Comparison of ENCODE assay signal across 11 mouse cellular contexts in genomic region chr17:27316711-27317575, GRCm38 (mm10).
DNase-seq lines count a peak whose midpoint lies in the region; ATAC-seq lines count a peak whose summit lies in the region.
"Had no signal": no experiment of that assay in that cellular context is flagged by ENCODE, and none has a peak within 500 bp of the region (broad histone marks: within the 10 kb centered on the region; RNA-seq: fewer than 3 reads in every experiment).

No protein-coding gene starts in this region.

- 81% methylated on average over 21 of the region's 21 CpGs for WGBS in forebrain, embryonic 15.5 days
- WGBS in forebrain, embryonic 11.5 days, result 84% methylated on average over 21 of the region's 21 CpGs
- 72% methylated on average over 21 of the region's 21 CpGs for WGBS in kidney, embryonic 15.5 days
- WGBS in intestine, embryonic 15.5 days, result 77% methylated on average over 21 of the region's 21 CpGs

- peak overlapping the region; percentile 14 for H3K4me2 ChIP-seq in forebrain, embryonic 15.5 days (replicated peaks)
- H3K4me2 ChIP-seq in forebrain, embryonic 11.5 days (ENCODE audit: low read depth, low read length, severe bottlenecking), result no peak overlapping the region
- H3K4me2 ChIP-seq in kidney, embryonic 15.5 days, result no peak overlapping the region
- H3K4me2 ChIP-seq in intestine, embryonic 15.5 days (replicated peaks), result no peak overlapping the region
- H3K4me2 ChIP-seq: embryonic facial prominence, embryonic 15.5 days; liver, embryonic 15.5 days; midbrain, embryonic 15.5 days had no signal

- H3K36me3 ChIP-seq in forebrain, embryonic 15.5 days, result no peaks in the 10 kb centered on the region
- no peaks in the 10 kb centered on the region for H3K36me3 ChIP-seq in forebrain, embryonic 11.5 days (ENCODE audit: control insufficient read depth, insufficient read depth, low read length)
- no peaks in the 10 kb centered on the region for H3K36me3 ChIP-seq in kidney, embryonic 15.5 days
- no peaks in the 10 kb centered on the region for H3K36me3 ChIP-seq in intestine, embryonic 15.5 days
- H3K36me3 ChIP-seq: embryonic facial prominence, embryonic 15.5 days; liver, embryonic 15.5 days; midbrain, embryonic 15.5 days had no signal

- no peaks in the 10 kb centered on the region for H3K9me3 ChIP-seq in forebrain, embryonic 15.5 days
- H3K9me3 ChIP-seq in forebrain, embryonic 11.5 days (ENCODE audit: control insufficient read depth, low read length), result no peaks in the 10 kb centered on the region
- H3K9me3 ChIP-seq in kidney, embryonic 15.5 days (replicated peaks), result no peaks in the 10 kb centered on the region
- H3K9me3 ChIP-seq in intestine, embryonic 15.5 days, result no peaks in the 10 kb centered on the region
- H3K9me3 ChIP-seq: embryonic facial prominence, embryonic 15.5 days; liver, embryonic 15.5 days; midbrain, embryonic 15.5 days had no signal

- H3K4me3 ChIP-seq in forebrain, embryonic 15.5 days, result no peak overlapping the region
- H3K4me3 ChIP-seq in forebrain, embryonic 11.5 days (ENCODE audit: low read depth, low read length), result no peak overlapping the region
- no peak overlapping the region for H3K4me3 ChIP-seq in kidney, embryonic 15.5 days (replicated peaks)
- no peak overlapping the region for H3K4me3 ChIP-seq in intestine, embryonic 15.5 days (replicated peaks)
- H3K4me3 ChIP-seq: embryonic facial prominence, embryonic 15.5 days; liver, embryonic 15.5 days; midbrain, embryonic 15.5 days had no signal

- H3K4me1 ChIP-seq in forebrain, embryonic 15.5 days, result peaks cover 36% of the 10 kb centered on the region
- H3K4me1 ChIP-seq in forebrain, embryonic 11.5 days (replicated peaks; ENCODE audit: control insufficient read depth, insufficient read depth, low read length), result peaks cover 4% of the 10 kb centered on the region; the same call in 1 of the 2 replicates
- H3K4me1 ChIP-seq in kidney, embryonic 15.5 days, result peaks cover 52% of the 10 kb centered on the region
- H3K4me1 ChIP-seq in intestine, embryonic 15.5 days (replicated peaks), result peaks cover 8% of the 10 kb centered on the region
- H3K4me1 ChIP-seq: liver, embryonic 15.5 days had no signal

- H3K27me3 ChIP-seq in forebrain, embryonic 15.5 days, result 0 out of 2 replicates have a peak, but pooled peaks cover 3% of the 10 kb centered on the region
- no peaks in the 10 kb centered on the region for H3K27me3 ChIP-seq in forebrain, embryonic 11.5 days (ENCODE audit: control insufficient read depth, insufficient read depth, low read length)
- H3K27me3 ChIP-seq in kidney, embryonic 15.5 days, result no peaks in the 10 kb centered on the region
- peaks cover 2% of the 10 kb centered on the region; the same call in 1 of the 2 replicates for H3K27me3 ChIP-seq in intestine, embryonic 15.5 days (replicated peaks)
- H3K27me3 ChIP-seq: embryonic facial prominence, embryonic 15.5 days; liver, embryonic 15.5 days; midbrain, embryonic 15.5 days had no signal

- no peak for ATAC-seq in forebrain, embryonic 15.5 days (replicated peaks)
- no peak for ATAC-seq in forebrain, embryonic 11.5 days (replicated peaks; ENCODE audit: low FRiP score)
- ATAC-seq in kidney, embryonic 15.5 days (replicated peaks; ENCODE audit: low FRiP score), result no peak
- peak; percentile 53 for ATAC-seq in intestine, embryonic 15.5 days
- ATAC-seq: midbrain, embryonic 15.5 days had no signal

- no peak for DNase-seq in forebrain, embryonic 11.5 days (ENCODE audit: low spot score)
- DNase-seq in kidney, postnatal 14 days, result no peak
- peak; percentile 38 for DNase-seq in adrenal gland, postnatal 25 days
- DNase-seq in retina, postnatal 1 day, result no peak
- DNase-seq in cerebellum, adult 18-20 months, result no peak

- no peak overlapping the region for H3K27ac ChIP-seq in forebrain, embryonic 15.5 days (replicated peaks)
- H3K27ac ChIP-seq in forebrain, embryonic 11.5 days (ENCODE audit: low read depth, low read length), result no peak overlapping the region
- peak overlapping the region; percentile 69 for H3K27ac ChIP-seq in kidney, embryonic 15.5 days
- no peak overlapping the region for H3K27ac ChIP-seq in intestine, embryonic 15.5 days
- H3K27ac ChIP-seq: embryonic facial prominence, embryonic 15.5 days; liver, embryonic 15.5 days; midbrain, embryonic 15.5 days had no signal

- H3K9ac ChIP-seq in forebrain, embryonic 15.5 days (replicated peaks), result no peak overlapping the region
- H3K9ac ChIP-seq in forebrain, embryonic 11.5 days (ENCODE audit: low read length), result no peak overlapping the region
- no peak overlapping the region for H3K9ac ChIP-seq in kidney, embryonic 15.5 days
- H3K9ac ChIP-seq in intestine, embryonic 15.5 days, result no peak overlapping the region
- H3K9ac ChIP-seq: embryonic facial prominence, embryonic 15.5 days; liver, embryonic 15.5 days; midbrain, embryonic 15.5 days had no signal
